Mouse (Mus musculus) midbrain, embryonic 15.5 days (tissue): ENCODE results near the gene Pole. TPM values are rescaled to one million over a fixed set of nuclear protein-coding genes. Genes with fewer than 3 reads are reported as not detected.

Experiments used
- ATAC-seq: fragments of 200-750 bp; cut with Nextera tagmentation; replicated peaks from 2 replicates; pipeline ENCODE4 v1.8.0; 2017; ENCODE audit warnings: moderate TSS enrichment
- H3K27ac ChIP-seq: fragments of 300-500 bp; sonication (generic); 2 replicates; pipeline ENCODE4 v1.5.1; 2015; ENCODE audit warnings: mild to moderate bottlenecking, inconsistent platforms
- H3K27me3 ChIP-seq: fragments of 300-500 bp; sonication (generic); replicated peaks from 2 replicates; pipeline ENCODE4 v1.6.1; 2015; ENCODE audit warnings: inconsistent platforms
- H3K36me3 ChIP-seq: fragments of 300-500 bp; sonication (generic); replicated peaks from 2 replicates; pipeline ENCODE4 v1.6.1; 2015; ENCODE audit warnings: inconsistent platforms
- H3K4me1 ChIP-seq: fragments of 300-500 bp; sonication (generic); 2 replicates; pipeline ENCODE4 v1.6.1; 2015; ENCODE audit warnings: inconsistent platforms
- H3K4me2 ChIP-seq: fragments of 300-500 bp; sonication (generic); 2 replicates; pipeline ENCODE4 v1.6.1; 2015; ENCODE audit warnings: inconsistent platforms, mild to moderate bottlenecking, moderate library complexity
- H3K4me3 ChIP-seq: fragments of 300-500 bp; sonication (generic); 2 replicates; pipeline ENCODE4 v1.5.1; 2015; ENCODE audit warnings: mild to moderate bottlenecking, inconsistent platforms
- H3K9ac ChIP-seq: fragments of 300-500 bp; sonication (generic); 2 replicates; pipeline ENCODE4 v1.6.1; 2015; ENCODE audit warnings: mild to moderate bottlenecking, inconsistent platforms
- H3K9me3 ChIP-seq: fragments of 300-500 bp; sonication (generic); 2 replicates; pipeline ENCODE4 v1.6.1; 2016; ENCODE audit warnings: inconsistent platforms
- WGBS: fragments of 180-500 bp; shearing (Covaris S2); methylation state at CpG from one replicate; pipeline ENCODE4 v1.1.7; 2015; ENCODE audit warnings: mixed read lengths; 5-methylcytosine and 5-hydroxymethylcytosine counted together
- polyA plus RNA-seq: library from polyadenylated mRNA; unstranded; fragments of >200 nt; fragmentation: Nextera tagmentation; extraction: Ambion mirVana; gene quantifications from 2 replicates; pipeline ENCODE4 v1.2.1, GENCODE M21; 2015

The Pole gene
- polyA plus RNA-seq, result 7.5 and 7.7 TPM in 2 replicates

DNA sequence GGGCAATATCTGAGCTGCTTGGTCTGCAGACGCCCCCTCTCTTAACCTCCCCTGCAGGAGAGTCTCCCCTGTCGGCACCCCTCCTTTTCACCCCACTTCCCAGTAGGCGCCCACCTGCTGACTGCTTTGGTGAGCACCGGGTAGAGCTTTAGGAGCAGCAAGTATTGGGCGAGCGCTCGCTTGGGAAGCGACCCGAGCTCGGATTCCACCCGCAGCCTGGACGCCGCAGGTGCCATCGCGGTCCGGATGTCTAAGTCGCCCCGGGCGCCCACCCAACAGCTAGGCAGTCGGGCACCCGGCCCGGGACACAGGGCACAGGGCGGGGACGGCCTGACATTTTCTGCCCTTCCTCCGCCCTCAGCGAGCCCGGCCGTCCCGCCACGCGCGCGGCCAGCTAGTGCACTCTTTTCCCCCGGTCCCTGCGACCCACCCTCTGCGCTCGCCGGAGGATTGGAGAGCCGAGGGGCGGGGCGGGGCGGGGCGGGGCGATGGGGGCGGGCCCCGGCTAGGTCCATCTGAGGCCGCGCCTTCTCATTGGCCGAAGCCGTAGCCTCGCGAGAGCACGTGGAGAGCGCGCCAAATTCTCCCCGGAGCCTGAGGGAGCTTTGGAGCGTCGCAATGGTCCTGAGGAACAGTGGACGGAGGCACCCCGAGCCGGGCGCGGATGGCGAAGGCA, at the start of gene Pole, which contains the start of gene Pxmp2:
Gene Pole, plus strand, starts transcription at position 537 of the 676 bp plus-strand sequence.
Gene Pxmp2, minus strand, starts transcription at position 417 of the 676 bp plus-strand sequence.
- H3K9ac ChIP-seq, result peak within 1 kb of the TSS; percentile 71
- under 1% methylated on average over 57 of the region's 64 CpGs for WGBS
- peaks cover 11% of the 10 kb centered on the region for H3K4me1 ChIP-seq
- H3K27me3 ChIP-seq, result peaks cover 15% of the 10 kb centered on the region
- peak within 1 kb of the TSS; percentile 78 for H3K4me3 ChIP-seq
- H3K4me2 ChIP-seq, result peak within 1 kb of the TSS; percentile 97
- no peak within 1 kb of the TSS for H3K27ac ChIP-seq
- peak; percentile 98 for ATAC-seq
- no peaks in the 10 kb centered on the region for H3K36me3 ChIP-seq
- no peaks in the 10 kb centered on the region for H3K9me3 ChIP-seq

- no peak overlapping the region for H3K4me3 ChIP-seq
- WGBS, result 77% methylated on average over 2 of the region's 2 CpGs
- H3K36me3 ChIP-seq, result peaks cover 64% of the 10 kb centered on the region
- no peak for ATAC-seq
- no peaks in the 10 kb centered on the region for H3K27me3 ChIP-seq
- no peak overlapping the region for H3K4me2 ChIP-seq
- H3K27ac ChIP-seq, result no peak overlapping the region
- H3K9me3 ChIP-seq, result no peaks in the 10 kb centered on the region
- H3K9ac ChIP-seq, result no peak overlapping the region
- H3K4me1 ChIP-seq, result no peaks in the 10 kb centered on the region
Observed at GRCm38 (mm10) chr5:110244091-110244490, 42.0 kb upstream of the Pole start.

GRCm38 (mm10) chr5:110266941-110267340, 19.2 kb upstream of the Pole start:
- WGBS, result 97% methylated on average over 4 of the region's 4 CpGs
- Histone ChIP-seq H3K9ac (no peak overlapping the region), H3K27me3 (no peaks in the 10 kb centered on the region), H3K4me1 (peaks cover 9% of the 10 kb centered on the region), H3K36me3 (peaks cover 27% of the 10 kb centered on the region), H3K4me3 (no peak overlapping the region), H3K9me3 (no peaks in the 10 kb centered on the region), H3K4me2 (no peak overlapping the region), H3K27ac (no peak overlapping the region)
- no peak for ATAC-seq

DNA sequence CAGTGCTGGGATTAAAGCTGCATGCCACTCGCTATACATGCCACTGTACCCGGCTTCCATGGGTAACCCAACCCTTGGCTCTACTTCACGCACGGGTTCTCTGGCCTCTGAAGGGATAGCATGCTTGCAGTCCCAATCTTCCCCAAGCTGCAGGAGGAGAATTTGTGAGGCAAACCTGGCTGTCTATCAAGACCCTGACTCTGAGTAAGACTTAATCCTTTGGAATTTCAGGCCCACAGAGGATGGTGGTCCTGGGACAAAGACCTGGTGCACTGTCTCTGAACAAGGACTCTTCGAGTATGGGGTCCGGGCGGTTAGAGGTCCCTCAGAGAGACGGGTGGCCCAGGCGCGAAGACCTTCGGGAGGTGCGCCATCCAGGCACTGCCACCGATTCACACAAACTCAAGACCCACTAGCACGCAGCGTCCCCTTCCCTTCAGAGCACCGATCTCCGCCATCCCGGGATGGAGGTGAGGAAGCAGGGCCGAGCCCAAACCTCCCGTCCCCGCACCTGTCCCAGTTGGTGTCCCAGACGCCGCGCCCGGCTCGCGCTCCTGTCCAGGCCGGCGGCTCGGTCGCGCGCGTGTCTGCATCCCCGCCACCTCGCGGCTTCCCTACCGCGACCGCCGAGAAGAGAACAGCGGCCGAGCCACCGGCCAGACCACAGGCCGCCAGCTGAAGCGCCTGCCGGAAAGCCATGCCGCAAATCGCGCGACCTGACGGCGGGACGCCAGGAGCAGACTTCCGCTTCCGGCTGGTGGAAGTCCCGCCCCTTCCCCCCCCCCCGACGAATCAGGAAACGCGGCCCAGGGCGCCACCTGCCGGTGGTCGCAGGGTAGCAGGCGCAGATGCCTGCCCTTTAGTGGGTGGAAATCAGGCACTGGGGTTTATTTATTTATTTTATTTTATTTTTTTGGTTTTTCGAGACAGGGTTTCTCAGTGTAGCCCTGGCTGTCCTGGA, 16.7 kb upstream of the Pole start, which contains the start of gene Pgam5:
Gene Pgam5, minus strand, starts transcription at position 773 of the 961 bp plus-strand sequence.
- WGBS, result under 1% methylated on average over 65 of the region's 66 CpGs

GRCm38 (mm10) chr5:110270242-110270641, 15.9 kb upstream of the Pole start:
- 95% methylated on average over 6 of the region's 6 CpGs for WGBS
- no peak overlapping the region for H3K4me3 ChIP-seq

More for the DNA sequence above, 16.7 kb upstream of the Pole start, which contains the start of gene Pgam5:
- H3K4me3 ChIP-seq, result peak within 1 kb of the TSS; percentile 75
- peaks cover 22% of the 10 kb centered on the region for H3K36me3 ChIP-seq
- H3K4me2 ChIP-seq, result peak within 1 kb of the TSS; percentile 95
- no peaks in the 10 kb centered on the region for H3K27me3 ChIP-seq
- peak within 1 kb of the TSS; percentile 83 for H3K9ac ChIP-seq
- H3K27ac ChIP-seq, result peak within 1 kb of the TSS; percentile 65
- H3K4me1 ChIP-seq, result peaks cover 9% of the 10 kb centered on the region
- no peaks in the 10 kb centered on the region for H3K9me3 ChIP-seq
- ATAC-seq, result peak; percentile 93

GRCm38 (mm10) chr5:110274147-110274546, 12.0 kb upstream of the Pole start:
- Histone ChIP-seq H3K4me3 (no peak overlapping the region), H3K4me2 (no peak overlapping the region), H3K9me3 (no peaks in the 10 kb centered on the region), H3K27ac (no peak overlapping the region), H3K36me3 (no peaks in the 10 kb centered on the region), H3K9ac (no peak overlapping the region), H3K27me3 (no peaks in the 10 kb centered on the region), H3K4me1 (no peaks in the 10 kb centered on the region)
- ATAC-seq, result no peak
- 84% methylated on average over 4 of the region's 4 CpGs for WGBS

More at GRCm38 (mm10) chr5:110270242-110270641, 15.9 kb upstream of the Pole start:
- H3K27me3 ChIP-seq, result no peaks in the 10 kb centered on the region
- H3K4me1 ChIP-seq, result peaks cover 9% of the 10 kb centered on the region
- peak; percentile 31; the same call in 1 of the 2 replicates for ATAC-seq
- H3K9me3 ChIP-seq, result no peaks in the 10 kb centered on the region
- H3K9ac ChIP-seq, result no peak overlapping the region
- peaks cover 14% of the 10 kb centered on the region for H3K36me3 ChIP-seq
- H3K27ac ChIP-seq, result no peak overlapping the region
- peak overlapping the region; percentile 29; the same call in 1 of the 2 replicates for H3K4me2 ChIP-seq

DNA sequence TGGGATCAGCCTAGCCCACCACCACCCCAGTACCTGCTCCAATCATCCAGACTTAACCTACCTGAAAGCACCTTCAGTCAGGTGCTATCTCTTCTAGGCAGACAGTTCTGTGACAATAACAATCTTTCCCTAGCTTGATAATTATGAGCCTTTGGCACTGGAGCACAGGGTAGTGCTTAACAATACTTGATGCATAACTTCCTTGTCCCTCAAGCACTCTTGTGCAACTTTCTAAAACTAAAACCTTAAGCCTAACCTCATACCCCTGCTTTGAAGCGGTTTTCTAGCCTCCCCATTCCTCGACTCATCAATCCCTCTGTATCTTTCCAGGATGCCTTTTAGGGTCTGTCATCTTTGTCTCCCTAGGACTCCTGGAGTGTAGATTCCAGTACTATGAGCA, 11.3 kb upstream of the Pole start:
- Histone ChIP-seq H3K27me3 (no peaks in the 10 kb centered on the region), H3K4me3 (no peak overlapping the region), H3K9me3 (no peaks in the 10 kb centered on the region), H3K27ac (no peak overlapping the region), H3K9ac (no peak overlapping the region), H3K4me2 (no peak overlapping the region), H3K4me1 (no peaks in the 10 kb centered on the region), H3K36me3 (no peaks in the 10 kb centered on the region)
- WGBS, result 66% methylated on average over 2 of the region's 2 CpGs
- no peak for ATAC-seq

DNA sequence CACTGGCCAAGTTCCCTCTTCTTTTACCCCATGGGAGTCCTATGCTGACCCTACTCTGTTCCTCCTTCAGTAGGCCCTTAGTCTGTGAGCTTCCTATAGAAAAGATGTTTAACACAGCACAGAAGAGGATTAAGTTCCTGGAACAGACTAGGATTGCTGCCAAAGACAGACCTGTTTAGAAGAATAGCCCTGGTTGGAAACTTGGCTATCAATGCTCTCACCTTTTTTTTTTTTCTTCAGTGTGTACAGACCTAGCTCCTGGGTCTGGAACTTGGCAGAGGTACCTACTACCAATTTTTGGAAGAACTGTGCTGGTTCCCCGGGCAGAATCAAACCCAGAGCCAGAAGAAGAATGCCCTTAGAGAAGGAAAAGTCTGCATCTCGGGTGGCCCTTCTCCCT, 9.7 kb upstream of the Pole start:
- Histone ChIP-seq H3K27ac (no peak overlapping the region), H3K36me3 (no peaks in the 10 kb centered on the region), H3K4me3 (no peak overlapping the region), H3K4me1 (no peaks in the 10 kb centered on the region), H3K4me2 (no peak overlapping the region), H3K27me3 (no peaks in the 10 kb centered on the region), H3K9me3 (no peaks in the 10 kb centered on the region), H3K9ac (no peak overlapping the region)
- no peak for ATAC-seq
- 73% methylated on average over 2 of the region's 2 CpGs for WGBS

GRCm38 (mm10) chr5:110276910-110277309, 9.2 kb upstream of the Pole start:
- 86% methylated on average over 1 of the region's 1 CpGs for WGBS
- H3K4me3 ChIP-seq, result no peak overlapping the region
- no peak overlapping the region for H3K9ac ChIP-seq
- H3K9me3 ChIP-seq, result no peaks in the 10 kb centered on the region
- H3K36me3 ChIP-seq, result no peaks in the 10 kb centered on the region
- no peak; the same call in 1 of the 2 replicates for ATAC-seq
- no peak overlapping the region for H3K27ac ChIP-seq
- no peak overlapping the region for H3K4me2 ChIP-seq
- no peaks in the 10 kb centered on the region for H3K4me1 ChIP-seq
- H3K27me3 ChIP-seq, result no peaks in the 10 kb centered on the region

- peaks cover 15% of the 10 kb centered on the region for H3K27me3 ChIP-seq
- WGBS, result 79% methylated on average over 2 of the region's 2 CpGs
- no peaks in the 10 kb centered on the region for H3K36me3 ChIP-seq
- no peak overlapping the region for H3K27ac ChIP-seq
- H3K4me2 ChIP-seq, result no peak overlapping the region
- H3K9me3 ChIP-seq, result no peaks in the 10 kb centered on the region
- H3K9ac ChIP-seq, result no peak overlapping the region
- H3K4me1 ChIP-seq, result peaks cover 11% of the 10 kb centered on the region
- no peak for ATAC-seq
- no peak overlapping the region for H3K4me3 ChIP-seq
Observed at GRCm38 (mm10) chr5:110281984-110282383, 4.1 kb upstream of the Pole start.

DNA sequence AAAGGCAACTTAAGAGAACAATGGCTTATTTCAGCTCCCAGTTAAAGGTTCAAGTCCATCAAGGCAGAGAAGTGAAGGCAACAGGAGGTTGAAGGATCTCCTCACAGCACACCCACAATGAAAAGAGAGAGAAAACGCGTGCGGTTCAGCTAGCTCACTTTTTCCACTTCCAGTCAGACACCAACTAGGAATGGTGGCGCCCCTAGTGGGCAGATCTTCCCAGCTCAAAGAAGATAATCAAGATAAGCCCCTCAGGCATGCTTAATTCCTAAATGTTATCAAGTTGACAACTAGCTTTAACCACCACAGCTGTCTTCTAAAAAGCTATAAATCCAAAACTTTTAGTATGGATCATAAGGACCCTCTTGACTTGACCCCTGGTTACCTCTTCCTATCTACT, 1.6 kb upstream of the Pole start:
- H3K4me3 ChIP-seq, result no peak overlapping the region
- no peaks in the 10 kb centered on the region for H3K9me3 ChIP-seq
- H3K27me3 ChIP-seq, result peaks cover 15% of the 10 kb centered on the region
- no peak for ATAC-seq
- no peaks in the 10 kb centered on the region for H3K36me3 ChIP-seq
- 10% methylated on average over 4 of the region's 4 CpGs for WGBS
- H3K27ac ChIP-seq, result no peak overlapping the region
- peaks cover 11% of the 10 kb centered on the region for H3K4me1 ChIP-seq
- H3K9ac ChIP-seq, result no peak overlapping the region
- no peak overlapping the region for H3K4me2 ChIP-seq

DNA sequence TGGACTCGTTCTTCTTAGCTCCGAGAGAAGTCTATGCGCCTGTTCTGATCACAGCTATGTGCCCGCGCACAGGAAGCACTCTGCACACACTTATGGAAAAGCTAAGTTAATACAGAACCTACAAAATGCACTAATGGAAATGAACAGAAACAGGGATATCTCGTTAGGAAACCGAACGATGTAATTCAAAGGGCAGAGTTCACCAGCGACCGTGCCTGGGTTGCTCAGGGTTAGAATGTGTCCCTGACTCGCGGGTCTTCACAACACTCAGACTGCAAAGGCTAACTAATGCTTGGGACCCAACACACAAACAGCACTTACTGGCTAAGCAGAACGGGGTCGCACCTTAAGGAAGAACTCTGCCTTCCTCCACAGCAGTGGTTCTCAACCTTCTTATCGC, 950 bp upstream of the Pole start:
- H3K4me2 ChIP-seq, result peak overlapping the region; percentile 97
- no peaks in the 10 kb centered on the region for H3K9me3 ChIP-seq
- H3K4me1 ChIP-seq, result peaks cover 11% of the 10 kb centered on the region
- peaks cover 15% of the 10 kb centered on the region for H3K27me3 ChIP-seq
- 0 out of 2 replicates have a peak overlapping the region, but pooled peaks have one; percentile 71 for H3K9ac ChIP-seq
- H3K4me3 ChIP-seq, result peak overlapping the region; percentile 78
- no peaks in the 10 kb centered on the region for H3K36me3 ChIP-seq
- ATAC-seq, result peak; percentile 16; the same call in 1 of the 2 replicates
- no peak overlapping the region for H3K27ac ChIP-seq
- 11% methylated on average over 15 of the region's 15 CpGs for WGBS
